Mouse (Mus musculus): ENCODE measurements around the gene Plekhh2. TPM values are rescaled to one million over a fixed set of nuclear protein-coding genes. Genes with fewer than 3 reads are reported as not detected.

The Plekhh2 gene
- polyA plus RNA-seq, 1 experiment = 37.7 TPM

- H3K27ac ChIP-seq (ENCODE audit: insufficient read depth, low read length) = no peak overlapping the region
- TF ChIP-seq POLR2A (IDR thresholded peaks at IDR 0.05; ENCODE audit: low read depth, low read length) (no peak), CTCF (IDR thresholded peaks at IDR 0.05; ENCODE audit: borderline replicate concordance, insufficient read depth, low read length) (no peak)
- no peak overlapping the region for H3K4me3 ChIP-seq (ENCODE audit: insufficient read depth, low read length)
- H3K4me1 ChIP-seq (ENCODE audit: control insufficient read depth, insufficient read depth, low read length) = 0 out of 2 replicates have a peak, but pooled peaks cover 3% of the 10 kb centered on the region
Observed at GRCm38 (mm10) chr17:84615811-84616210, 104.1 kb downstream of the Plekhh2 start.

GRCm38 (mm10) chr17:84616526-84617074 is 104.9 kb downstream of the Plekhh2 start:
- Histone ChIP-seq H3K4me3 (ENCODE audit: insufficient read depth, low read length) (no peak overlapping the region), H3K27ac (ENCODE audit: insufficient read depth, low read length) (no peak overlapping the region), H3K4me1 (ENCODE audit: control insufficient read depth, insufficient read depth, low read length) (0 out of 2 replicates have a peak, but pooled peaks cover 3% of the 10 kb centered on the region)
- TF ChIP-seq CTCF (IDR thresholded peaks at IDR 0.05; ENCODE audit: borderline replicate concordance, insufficient read depth, low read length) (no peak), POLR2A (IDR thresholded peaks at IDR 0.05; ENCODE audit: low read depth, low read length) (no peak)

DNA sequence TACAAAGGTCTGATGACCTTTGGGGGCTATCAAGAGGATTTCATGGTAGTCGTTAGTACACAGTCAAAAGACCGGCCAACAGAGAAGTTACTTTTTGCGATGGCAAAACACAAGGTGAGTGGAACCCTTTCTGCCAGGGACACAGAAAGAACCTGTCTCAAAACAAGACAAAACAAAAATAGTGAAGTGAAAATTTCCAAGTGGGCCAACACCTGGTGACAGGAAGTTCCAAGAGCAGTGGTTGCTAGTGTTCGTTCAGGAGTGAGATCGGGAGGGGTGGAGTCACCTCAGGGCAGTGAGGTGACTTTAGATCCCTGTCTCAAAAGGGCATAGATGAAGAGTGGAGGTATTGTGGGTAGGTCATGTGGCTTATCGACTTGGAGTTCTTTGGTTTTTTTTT is 106.3 kb downstream of the Plekhh2 start:
- H3K27ac ChIP-seq (ENCODE audit: insufficient read depth, low read length) = no peak overlapping the region
- 0 out of 2 replicates have a peak, but pooled peaks cover 3% of the 10 kb centered on the region for H3K4me1 ChIP-seq (ENCODE audit: control insufficient read depth, insufficient read depth, low read length)
- no peak overlapping the region for H3K4me3 ChIP-seq (ENCODE audit: insufficient read depth, low read length)
- no peak for TF ChIP-seq POLR2A (IDR thresholded peaks at IDR 0.05; ENCODE audit: low read depth, low read length)
- TF ChIP-seq CTCF (IDR thresholded peaks at IDR 0.05; ENCODE audit: borderline replicate concordance, insufficient read depth, low read length) = no peak

- TF ChIP-seq CTCF (IDR thresholded peaks at IDR 0.05; ENCODE audit: borderline replicate concordance, insufficient read depth, low read length) = no peak
- Histone ChIP-seq H3K4me1 (ENCODE audit: control insufficient read depth, insufficient read depth, low read length) (0 out of 2 replicates have a peak, but pooled peaks cover 3% of the 10 kb centered on the region), H3K27ac (ENCODE audit: insufficient read depth, low read length) (no peak overlapping the region), H3K4me3 (ENCODE audit: insufficient read depth, low read length) (no peak overlapping the region)
Observed at GRCm38 (mm10) chr17:84619112-84619511, 107.4 kb downstream of the Plekhh2 start.

- Histone ChIP-seq H3K27ac (ENCODE audit: insufficient read depth, low read length) (no peak overlapping the region), H3K4me3 (ENCODE audit: insufficient read depth, low read length) (no peak overlapping the region)
- TF ChIP-seq POLR2A (IDR thresholded peaks at IDR 0.05; ENCODE audit: low read depth, low read length) = no peak
- TF ChIP-seq CTCF (IDR thresholded peaks at IDR 0.05; ENCODE audit: borderline replicate concordance, insufficient read depth, low read length) = no peak
Observed at GRCm38 (mm10) chr17:84620076-84620475, 108.4 kb downstream of the Plekhh2 start.

GRCm38 (mm10) chr17:84620610-84621009 is 108.9 kb downstream of the Plekhh2 start:
- Histone ChIP-seq H3K4me1 (ENCODE audit: control insufficient read depth, insufficient read depth, low read length) (0 out of 2 replicates have a peak, but pooled peaks cover 3% of the 10 kb centered on the region), H3K27ac (ENCODE audit: insufficient read depth, low read length) (no peak overlapping the region), H3K4me3 (ENCODE audit: insufficient read depth, low read length) (no peak overlapping the region)
- no peak for TF ChIP-seq CTCF (IDR thresholded peaks at IDR 0.05; ENCODE audit: borderline replicate concordance, insufficient read depth, low read length)
- no peak for TF ChIP-seq POLR2A (IDR thresholded peaks at IDR 0.05; ENCODE audit: low read depth, low read length)

More at GRCm38 (mm10) chr17:84620076-84620475, 108.4 kb downstream of the Plekhh2 start:
- H3K4me1 ChIP-seq (ENCODE audit: control insufficient read depth, insufficient read depth, low read length) = 0 out of 2 replicates have a peak, but pooled peaks cover 3% of the 10 kb centered on the region

- no peak overlapping the region for H3K4me3 ChIP-seq (ENCODE audit: insufficient read depth, low read length)
- TF ChIP-seq POLR2A (IDR thresholded peaks at IDR 0.05; ENCODE audit: low read depth, low read length) (no peak), CTCF (IDR thresholded peaks at IDR 0.05; ENCODE audit: borderline replicate concordance, insufficient read depth, low read length) (no peak)
- no peak overlapping the region for H3K27ac ChIP-seq (ENCODE audit: insufficient read depth, low read length)
- 0 out of 2 replicates have a peak, but pooled peaks cover 3% of the 10 kb centered on the region for H3K4me1 ChIP-seq (ENCODE audit: control insufficient read depth, insufficient read depth, low read length)
Observed at GRCm38 (mm10) chr17:84621209-84621608, 109.5 kb downstream of the Plekhh2 start.

DNA sequence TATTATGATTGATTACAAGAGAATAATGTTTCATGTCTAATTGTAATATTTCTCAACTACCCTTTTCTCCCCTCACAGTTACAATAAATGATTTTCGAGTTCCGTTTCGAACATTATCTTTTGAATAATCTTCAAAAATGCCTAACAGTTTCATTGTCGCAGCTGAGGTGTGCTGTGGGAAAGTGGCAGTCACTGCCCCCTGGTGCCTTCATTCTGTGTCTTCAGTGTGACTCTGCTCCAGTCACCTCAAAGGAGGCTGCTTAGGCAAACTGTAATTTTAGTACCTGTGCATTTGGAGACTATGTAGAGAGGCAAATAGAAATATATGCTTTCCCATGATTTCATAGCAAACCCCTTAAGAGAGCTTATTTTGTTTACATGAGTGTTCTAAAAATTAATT is 110.3 kb downstream of the Plekhh2 start:
- Histone ChIP-seq H3K4me1 (ENCODE audit: control insufficient read depth, insufficient read depth, low read length) (0 out of 2 replicates have a peak, but pooled peaks cover 3% of the 10 kb centered on the region), H3K4me3 (ENCODE audit: insufficient read depth, low read length) (no peak overlapping the region), H3K27ac (ENCODE audit: insufficient read depth, low read length) (no peak overlapping the region)
- TF ChIP-seq POLR2A (IDR thresholded peaks at IDR 0.05; ENCODE audit: low read depth, low read length) (no peak), CTCF (IDR thresholded peaks at IDR 0.05; ENCODE audit: borderline replicate concordance, insufficient read depth, low read length) (no peak)

- H3K4me3 ChIP-seq (ENCODE audit: insufficient read depth, low read length) = no peak overlapping the region
Observed at GRCm38 (mm10) chr17:84622873-84623272, 111.2 kb downstream of the Plekhh2 start.

GRCm38 (mm10) chr17:84626276-84626856 is 114.7 kb downstream of the Plekhh2 start, which contains the start of gene Dync2li1:
Gene Dync2li1 (plus strand): TSS chr17:84626496.
- TF ChIP-seq POLR2A (IDR thresholded peaks at IDR 0.05; ENCODE audit: low read depth, low read length) = peak; percentile 68
- 0 out of 2 replicates have a peak, but pooled peaks have one; percentile 2 for TF ChIP-seq CTCF (IDR thresholded peaks at IDR 0.05; ENCODE audit: borderline replicate concordance, insufficient read depth, low read length)
- Histone ChIP-seq H3K4me1 (ENCODE audit: control insufficient read depth, insufficient read depth, low read length) (peaks cover 9% of the 10 kb centered on the region), H3K27ac (ENCODE audit: insufficient read depth, low read length) (0 out of 2 replicates have a peak within 1 kb of the TSS, but pooled peaks have one; percentile 8), H3K4me3 (ENCODE audit: insufficient read depth, low read length) (peak within 1 kb of the TSS; percentile 57)

More at GRCm38 (mm10) chr17:84622873-84623272, 111.2 kb downstream of the Plekhh2 start:
- TF ChIP-seq CTCF (IDR thresholded peaks at IDR 0.05; ENCODE audit: borderline replicate concordance, insufficient read depth, low read length) = no peak
- no peak for TF ChIP-seq POLR2A (IDR thresholded peaks at IDR 0.05; ENCODE audit: low read depth, low read length)
- Histone ChIP-seq H3K27ac (ENCODE audit: insufficient read depth, low read length) (peak overlapping the region; percentile 72; the same call in 1 of the 2 replicates), H3K4me1 (ENCODE audit: control insufficient read depth, insufficient read depth, low read length) (peaks cover 6% of the 10 kb centered on the region; the same call in 1 of the 2 replicates)
